Mouse (Mus musculus) kidney, postnatal 25 days (tissue): ENCODE data around the gene Olfr1016.

ENCODE experiments used
- DNase-seq, 2 experiments: peaks; one replicate each; pipeline ENCODE4 v3.0.0; 2021; ENCODE audit warnings: mixed read lengths in 2 of 2

The Olfr1016 gene

GRCm38 (mm10) chr2:85802444-85802843 lies at the start of gene Olfr1016:
TSS of gene Olfr1016 (minus strand) at chr2:85802544.
- DNase-seq: no peak

GRCm38 (mm10) chr2:85846730-85847129 lies 44.4 kb upstream of the Olfr1016 start, which contains the start of gene Olfr1020:
TSS of gene Olfr1020 (plus strand) at chr2:85847030.
- DNase-seq: no peak

- DNase-seq: no peak
Observed at GRCm38 (mm10) chr2:85845383-85845782, 43.0 kb upstream of the Olfr1016 start, which contains the start of gene Olfr1019. TSS of gene Olfr1019 (minus strand) at chr2:85845483.

- no peak for DNase-seq
Observed at GRCm38 (mm10) chr2:85818179-85818578, 15.8 kb upstream of the Olfr1016 start, which contains the start of gene Olfr1018. TSS of gene Olfr1018 (plus strand) at chr2:85818479.

- DNase-seq: no peak
Observed at GRCm38 (mm10) chr2:85804501-85804900, 2.2 kb upstream of the Olfr1016 start.

- DNase-seq: no peak
Observed at GRCm38 (mm10) chr2:85792331-85792730, 10.0 kb downstream of the Olfr1016 start.

GRCm38 (mm10) chr2:85781717-85782116 lies 20.6 kb downstream of the Olfr1016 start, which contains the start of gene Olfr1015:
TSS of gene Olfr1015 (plus strand) at chr2:85782017.
- no peak for DNase-seq

- DNase-seq: no peak
Observed at GRCm38 (mm10) chr2:85772413-85772812, 29.9 kb downstream of the Olfr1016 start, which contains the start of gene Olfr1014. TSS of gene Olfr1014 (plus strand) at chr2:85772713.

GRCm38 (mm10) chr2:85766798-85767197 lies 35.5 kb downstream of the Olfr1016 start, which contains the start of gene Olfr1013:
TSS of gene Olfr1013 (plus strand) at chr2:85767098.
- DNase-seq: no peak

- DNase-seq: no peak
Observed at GRCm38 (mm10) chr2:85762666-85763065, 39.7 kb downstream of the Olfr1016 start, which contains the start of gene Olfr1012. TSS of gene Olfr1012 (minus strand) at chr2:85762766.

- DNase-seq: no peak
Observed at GRCm38 (mm10) chr2:85753822-85754221, 48.5 kb downstream of the Olfr1016 start.
